Mouse (Mus musculus) testis, adult 2 months (tissue): ENCODE measurements around the gene Ercc6l2.

Experiments used
- CTCF ChIP-seq: fragments of 200-500 bp; IDR thresholded peaks from 2 replicates; pipeline ENCODE4 v1.5.1; 2012; ENCODE audit warnings: low read depth, mild to moderate bottlenecking, inconsistent platforms, low read length, moderate library complexity; ENCODE audit not compliant: control insufficient read depth, insufficient read depth, insufficient replicate concordance
- POLR2A ChIP-seq: fragments of 200-500 bp; IDR thresholded peaks from 2 replicates; pipeline ENCODE4 v1.6.1; 2012; ENCODE audit warnings: low read depth, mild to moderate bottlenecking, inconsistent platforms, low read length, moderate library complexity; ENCODE audit not compliant: control insufficient read depth

- TF ChIP-seq POLR2A: no peak
- no peak for TF ChIP-seq CTCF
These were observed 85.8 kb downstream of the Ercc6l2 start for GRCm38 (mm10) chr13:63900679-63901302.
